Mouse (Mus musculus) bone marrow macrophage, adult 2 months (primary cell): Measurements from ENCODE around the gene Ap2s1.

Experiments used
- CTCF ChIP-seq: IDR thresholded peaks from 2 replicates; pipeline ENCODE4 v1.5.1; 2012; ENCODE audit warnings: low read depth, mild to moderate bottlenecking, low read length, moderate library complexity
- POLR2A ChIP-seq: IDR thresholded peaks from 2 replicates; pipeline ENCODE4 v1.6.1; 2012; ENCODE audit warnings: mild to moderate bottlenecking, low read depth, low read length, borderline replicate concordance

DNA sequence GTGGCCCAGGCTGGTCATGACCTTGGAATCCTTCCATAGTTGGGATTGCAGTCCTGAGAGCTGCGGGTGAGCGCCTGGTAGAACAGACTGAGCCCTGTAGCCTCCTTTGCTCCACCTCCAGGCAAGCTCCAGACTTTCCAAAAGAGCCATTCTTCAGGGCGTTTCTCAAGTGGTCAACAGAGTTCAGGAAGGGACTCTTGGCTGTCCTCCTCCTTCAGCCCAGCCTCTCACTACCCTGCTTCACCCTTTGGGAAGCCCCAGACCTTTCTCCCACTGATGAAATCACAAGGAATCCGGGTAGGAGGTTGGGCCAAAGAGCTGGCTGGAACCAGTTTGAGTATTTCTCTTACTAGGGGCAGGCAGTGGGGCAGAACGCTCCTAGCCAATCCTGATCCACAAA, 41.9 kb downstream of the Ap2s1 start:
- TF ChIP-seq CTCF (no peak), POLR2A (no peak)
